Mouse (Mus musculus): Measurements from ENCODE around the gene Rgs9bp. TPM values are rescaled to one million over a fixed set of nuclear protein-coding genes. Genes with fewer than 3 reads are reported as not detected.

Rgs9bp gene
- polyA plus RNA-seq (2012; rRNA removed), result 0.08 TPM in 2 replicates

GRCm38 (mm10) chr7:35585191-35586054 lies at the start of gene Rgs9bp:
TSS of gene Rgs9bp (minus strand) at chr7:35585582.
- TF ChIP-seq POLR2A (IDR thresholded peaks at IDR 0.05; ENCODE audit: extremely low read depth, insufficient read depth, low read length), result no peak
- no peak for TF ChIP-seq CTCF (IDR thresholded peaks at IDR 0.05; ENCODE audit: extremely low read depth, insufficient read depth, low read length)
- peak within 1 kb of the TSS; percentile 80 for H3K4me3 ChIP-seq (ENCODE audit: insufficient read depth, low read length)
- H3K4me1 ChIP-seq (ENCODE audit: control insufficient read depth, insufficient read depth, low read length), result peaks cover 3% of the 10 kb centered on the region; the same call in 1 of the 2 replicates
- H3K27ac ChIP-seq (ENCODE audit: insufficient read depth, low read length), result no peak within 1 kb of the TSS

DNA sequence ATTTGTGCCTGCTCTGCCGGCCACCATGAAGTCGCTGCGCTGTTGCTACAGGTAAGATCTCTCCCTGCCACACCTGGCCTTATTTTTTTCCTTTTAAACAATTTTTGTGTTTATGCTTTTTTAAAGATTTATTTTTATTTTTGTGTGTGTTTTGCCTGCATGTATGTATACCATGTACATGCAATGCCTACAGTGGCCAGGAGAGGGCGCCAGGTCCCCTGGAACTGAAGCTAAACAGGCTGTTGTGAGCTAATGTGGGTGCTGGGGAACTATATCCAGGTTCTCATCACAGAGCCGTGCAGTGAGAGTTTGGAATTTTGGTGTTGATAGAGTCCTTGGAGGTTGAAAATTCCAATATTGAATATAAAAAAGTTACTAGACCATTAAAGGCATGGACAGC lies 43.1 kb upstream of the Rgs9bp start:
- TF ChIP-seq POLR2A (IDR thresholded peaks at IDR 0.05; ENCODE audit: extremely low read depth, insufficient read depth, low read length), result no peak
- TF ChIP-seq CTCF (IDR thresholded peaks at IDR 0.05; ENCODE audit: extremely low read depth, insufficient read depth, low read length), result peak; percentile 56

GRCm38 (mm10) chr7:35627371-35627770 lies 42.0 kb upstream of the Rgs9bp start:
- H3K4me1 ChIP-seq (ENCODE audit: control insufficient read depth, insufficient read depth, low read length), result no peaks in the 10 kb centered on the region
- H3K27ac ChIP-seq (ENCODE audit: insufficient read depth, low read length), result no peak overlapping the region
- no peak for TF ChIP-seq CTCF (IDR thresholded peaks at IDR 0.05; ENCODE audit: extremely low read depth, insufficient read depth, low read length)
- TF ChIP-seq POLR2A (IDR thresholded peaks at IDR 0.05; ENCODE audit: extremely low read depth, insufficient read depth, low read length), result no peak
- no peak overlapping the region for H3K4me3 ChIP-seq (ENCODE audit: insufficient read depth, low read length)

More for the DNA sequence above, 43.1 kb upstream of the Rgs9bp start:
- no peak overlapping the region for H3K4me3 ChIP-seq (ENCODE audit: insufficient read depth, low read length)
- H3K4me1 ChIP-seq (ENCODE audit: control insufficient read depth, insufficient read depth, low read length), result no peaks in the 10 kb centered on the region
- no peak overlapping the region for H3K27ac ChIP-seq (ENCODE audit: insufficient read depth, low read length)

DNA sequence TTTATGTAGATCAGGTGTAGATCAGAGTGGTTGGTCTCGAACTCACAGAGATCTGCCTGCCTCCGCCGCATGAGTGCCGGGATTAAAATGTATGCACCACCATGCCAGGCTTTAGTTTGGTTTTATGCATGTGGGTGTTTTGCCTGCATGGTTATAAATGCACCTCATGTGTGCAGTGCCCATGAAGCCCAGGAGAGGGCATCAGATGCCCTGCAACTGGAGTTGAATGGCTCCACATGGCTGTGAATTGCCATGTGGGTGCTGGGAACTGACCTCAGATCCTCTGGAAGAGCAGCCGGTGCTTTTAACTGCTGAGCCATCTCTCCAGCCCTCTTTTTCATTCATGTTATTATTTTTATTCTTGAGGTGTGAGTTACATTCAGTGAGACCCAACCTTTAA lies 40.7 kb upstream of the Rgs9bp start:
- no peak for TF ChIP-seq CTCF (IDR thresholded peaks at IDR 0.05; ENCODE audit: extremely low read depth, insufficient read depth, low read length)
- TF ChIP-seq POLR2A (IDR thresholded peaks at IDR 0.05; ENCODE audit: extremely low read depth, insufficient read depth, low read length), result no peak
- no peak overlapping the region for H3K27ac ChIP-seq (ENCODE audit: insufficient read depth, low read length)
- H3K4me1 ChIP-seq (ENCODE audit: control insufficient read depth, insufficient read depth, low read length), result no peaks in the 10 kb centered on the region
- no peak overlapping the region for H3K4me3 ChIP-seq (ENCODE audit: insufficient read depth, low read length)

DNA sequence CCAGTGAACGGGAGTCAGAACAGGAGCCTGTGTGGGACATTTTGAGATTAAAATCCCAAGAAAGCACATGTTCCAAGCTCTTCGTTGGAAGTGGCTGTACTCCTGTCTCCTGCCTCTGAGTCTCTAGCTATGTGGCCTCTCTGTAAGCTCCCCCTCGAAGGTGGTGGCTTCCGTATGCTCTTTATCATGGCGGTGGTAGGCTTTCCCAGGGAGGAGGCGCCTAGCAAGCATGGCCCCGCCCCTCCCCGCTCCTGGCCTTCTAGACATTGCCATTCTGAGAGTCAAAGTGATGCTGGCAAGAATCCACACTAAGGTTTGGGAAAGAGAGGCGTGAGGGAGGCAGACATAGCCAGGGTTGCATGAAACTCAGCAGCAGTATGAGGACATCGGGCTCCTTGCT lies 37.2 kb upstream of the Rgs9bp start:
- TF ChIP-seq CTCF (IDR thresholded peaks at IDR 0.05; ENCODE audit: extremely low read depth, insufficient read depth, low read length), result no peak
- no peak for TF ChIP-seq POLR2A (IDR thresholded peaks at IDR 0.05; ENCODE audit: extremely low read depth, insufficient read depth, low read length)

GRCm38 (mm10) chr7:35617513-35617912 lies 32.1 kb upstream of the Rgs9bp start:
- H3K4me3 ChIP-seq (ENCODE audit: insufficient read depth, low read length), result no peak overlapping the region

More for the DNA sequence above, 37.2 kb upstream of the Rgs9bp start:
- no peak overlapping the region for H3K27ac ChIP-seq (ENCODE audit: insufficient read depth, low read length)
- no peak overlapping the region for H3K4me3 ChIP-seq (ENCODE audit: insufficient read depth, low read length)
- no peaks in the 10 kb centered on the region for H3K4me1 ChIP-seq (ENCODE audit: control insufficient read depth, insufficient read depth, low read length)

GRCm38 (mm10) chr7:35609245-35609644 lies 23.9 kb upstream of the Rgs9bp start:
- H3K4me3 ChIP-seq (ENCODE audit: insufficient read depth, low read length), result no peak overlapping the region
- H3K27ac ChIP-seq (ENCODE audit: insufficient read depth, low read length), result no peak overlapping the region
- H3K4me1 ChIP-seq (ENCODE audit: control insufficient read depth, insufficient read depth, low read length), result no peaks in the 10 kb centered on the region
- no peak for TF ChIP-seq CTCF (IDR thresholded peaks at IDR 0.05; ENCODE audit: extremely low read depth, insufficient read depth, low read length)
- no peak for TF ChIP-seq POLR2A (IDR thresholded peaks at IDR 0.05; ENCODE audit: extremely low read depth, insufficient read depth, low read length)

More at GRCm38 (mm10) chr7:35617513-35617912, 32.1 kb upstream of the Rgs9bp start:
- TF ChIP-seq POLR2A (IDR thresholded peaks at IDR 0.05; ENCODE audit: extremely low read depth, insufficient read depth, low read length), result no peak
- no peak for TF ChIP-seq CTCF (IDR thresholded peaks at IDR 0.05; ENCODE audit: extremely low read depth, insufficient read depth, low read length)
- no peaks in the 10 kb centered on the region for H3K4me1 ChIP-seq (ENCODE audit: control insufficient read depth, insufficient read depth, low read length)
- H3K27ac ChIP-seq (ENCODE audit: insufficient read depth, low read length), result no peak overlapping the region

GRCm38 (mm10) chr7:35606816-35607215 lies 21.4 kb upstream of the Rgs9bp start:
- Histone ChIP-seq H3K4me3 (ENCODE audit: insufficient read depth, low read length) (no peak overlapping the region), H3K27ac (ENCODE audit: insufficient read depth, low read length) (no peak overlapping the region), H3K4me1 (ENCODE audit: control insufficient read depth, insufficient read depth, low read length) (no peaks in the 10 kb centered on the region)
- TF ChIP-seq CTCF (IDR thresholded peaks at IDR 0.05; ENCODE audit: extremely low read depth, insufficient read depth, low read length) (no peak), POLR2A (IDR thresholded peaks at IDR 0.05; ENCODE audit: extremely low read depth, insufficient read depth, low read length) (no peak)

- Histone ChIP-seq H3K27ac (ENCODE audit: insufficient read depth, low read length) (no peak overlapping the region), H3K4me1 (ENCODE audit: control insufficient read depth, insufficient read depth, low read length) (no peaks in the 10 kb centered on the region), H3K4me3 (ENCODE audit: insufficient read depth, low read length) (no peak overlapping the region)
- TF ChIP-seq CTCF (IDR thresholded peaks at IDR 0.05; ENCODE audit: extremely low read depth, insufficient read depth, low read length) (no peak), POLR2A (IDR thresholded peaks at IDR 0.05; ENCODE audit: extremely low read depth, insufficient read depth, low read length) (no peak)
Observed at GRCm38 (mm10) chr7:35602766-35603165, 17.4 kb upstream of the Rgs9bp start.

GRCm38 (mm10) chr7:35601106-35601505 lies 15.7 kb upstream of the Rgs9bp start:
- H3K4me3 ChIP-seq (ENCODE audit: insufficient read depth, low read length), result no peak overlapping the region
- no peaks in the 10 kb centered on the region for H3K4me1 ChIP-seq (ENCODE audit: control insufficient read depth, insufficient read depth, low read length)
- TF ChIP-seq POLR2A (IDR thresholded peaks at IDR 0.05; ENCODE audit: extremely low read depth, insufficient read depth, low read length) (no peak), CTCF (IDR thresholded peaks at IDR 0.05; ENCODE audit: extremely low read depth, insufficient read depth, low read length) (no peak)
- H3K27ac ChIP-seq (ENCODE audit: insufficient read depth, low read length), result no peak overlapping the region
